Mouse (Mus musculus) E14TG2a.4 (cell line): ENCODE data around the gene Nfic.

Experiments used
- H3K27me3 ChIP-seq: 2 replicates; pipeline ENCODE4 v1.6.1; 2014; ENCODE audit warnings: low read length, control low read depth; ENCODE audit not compliant: insufficient read depth
- H3K36me3 ChIP-seq: 2 replicates; pipeline ENCODE4 v1.6.1; 2014; ENCODE audit warnings: low read length, control low read depth; ENCODE audit not compliant: insufficient read depth
- H3K4me1 ChIP-seq: replicated peaks from 2 replicates; pipeline ENCODE4 v1.6.1; 2014; ENCODE audit warnings: low read depth, low read length, control low read depth
- H3K4me3 ChIP-seq: replicated peaks from 2 replicates; pipeline ENCODE4 v1.5.1; 2014; ENCODE audit warnings: mild to moderate bottlenecking, low read length
- H3K9me3 ChIP-seq: 2 replicates; pipeline ENCODE4 v1.6.1; 2014; ENCODE audit warnings: low read length, control low read depth
- CTCF ChIP-seq: conservative IDR thresholded peaks from 2 replicates; pipeline ENCODE4 v1.5.1; 2014; ENCODE audit warnings: low read length
- NANOG ChIP-seq: IDR thresholded peaks from 2 replicates; pipeline ENCODE4 v1.6.1; 2014; ENCODE audit warnings: borderline replicate concordance, low read length, mixed read lengths
- POU5F1 ChIP-seq: IDR thresholded peaks from 2 replicates; pipeline ENCODE4 v1.6.1; 2014; ENCODE audit warnings: low read length, borderline replicate concordance

Gene Nfic

DNA sequence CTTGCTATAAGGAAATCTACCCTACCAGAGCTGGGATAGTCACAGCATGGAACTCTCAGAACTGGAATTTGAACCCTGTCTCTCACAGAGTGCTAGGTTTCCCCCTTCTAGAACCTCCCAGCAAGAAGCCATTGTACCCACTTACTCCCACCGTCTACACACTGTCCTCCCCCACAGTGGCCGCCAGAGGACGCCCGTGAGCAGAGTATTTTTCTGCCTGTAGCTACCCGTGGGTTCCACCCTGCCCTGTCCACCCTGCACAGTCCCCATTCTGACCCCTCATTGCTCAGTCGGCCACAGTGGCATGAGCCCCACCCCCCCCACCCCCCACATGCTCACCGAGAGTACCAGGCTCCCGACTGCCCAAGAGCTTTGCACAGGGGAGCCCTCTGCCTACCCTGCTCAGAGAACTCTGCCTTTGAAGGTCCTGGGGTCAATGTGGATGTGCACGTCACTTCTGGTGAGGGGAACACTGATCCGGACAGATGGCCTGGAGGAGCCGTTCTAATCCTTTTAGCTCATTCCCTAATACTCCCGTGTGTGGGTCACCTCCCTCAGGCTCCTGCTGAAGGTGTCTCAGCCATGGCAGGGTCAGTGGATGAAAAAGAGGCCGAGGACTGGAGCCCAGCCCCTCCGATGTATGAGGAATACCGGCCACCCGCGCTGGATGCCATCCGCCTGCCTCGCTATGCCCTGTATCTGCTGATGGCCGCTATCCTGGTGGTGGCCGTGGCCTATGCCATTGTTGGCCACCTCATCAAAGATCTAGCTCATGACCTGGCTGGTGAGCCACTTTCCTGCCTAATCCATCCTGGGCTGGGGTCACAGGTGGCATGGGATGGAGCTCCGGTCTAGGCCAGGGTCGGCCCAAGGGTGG, 65.4 kb downstream of the Nfic start:
- peak overlapping the region; percentile 20; the same call in 1 of the 2 replicates for H3K4me3 ChIP-seq

GRCm38 (mm10) chr10:81389373-81389772, 66.1 kb downstream of the Nfic start:
- Histone ChIP-seq H3K27me3 (no peaks in the 10 kb centered on the region), H3K4me3 (no peak overlapping the region), H3K36me3 (peaks cover 65% of the 10 kb centered on the region), H3K4me1 (peaks cover 82% of the 10 kb centered on the region), H3K9me3 (no peaks in the 10 kb centered on the region)
- no peak for TF ChIP-seq POU5F1
- no peak for TF ChIP-seq NANOG
- TF ChIP-seq CTCF: no peak

More for the DNA sequence above, 65.4 kb downstream of the Nfic start:
- Histone ChIP-seq H3K27me3 (no peaks in the 10 kb centered on the region), H3K9me3 (no peaks in the 10 kb centered on the region), H3K4me1 (peaks cover 83% of the 10 kb centered on the region), H3K36me3 (peaks cover 65% of the 10 kb centered on the region)
- TF ChIP-seq CTCF: peak; percentile 98
- no peak for TF ChIP-seq POU5F1
- TF ChIP-seq NANOG: no peak

GRCm38 (mm10) chr10:81388505-81389055, 66.9 kb downstream of the Nfic start, which contains the start of gene Gm48552:
Gene Gm48552 (plus strand): TSS chr10:81389005.
- no peak for TF ChIP-seq POU5F1
- no peak for TF ChIP-seq NANOG
- TF ChIP-seq CTCF: no peak
- H3K36me3 ChIP-seq: peaks cover 65% of the 10 kb centered on the region

DNA sequence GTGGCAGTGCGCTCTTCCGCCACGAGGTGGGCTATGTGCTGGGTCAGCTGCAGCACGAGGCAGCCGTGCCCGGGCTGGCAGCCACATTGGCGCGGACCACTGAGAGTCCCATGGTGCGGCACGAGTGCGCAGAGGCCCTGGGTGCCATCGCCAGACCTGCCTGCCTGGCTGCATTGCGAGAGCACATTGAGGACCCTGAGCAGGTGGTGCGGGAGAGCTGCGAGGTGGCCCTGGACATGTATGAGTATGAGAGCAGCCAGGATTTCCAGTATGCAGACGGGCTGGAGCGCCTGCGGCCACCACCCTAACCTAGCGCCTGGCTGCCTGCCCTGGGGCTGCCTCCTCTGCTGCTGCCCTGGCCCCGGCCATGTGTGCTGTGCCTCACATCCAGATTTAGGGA, 67.7 kb downstream of the Nfic start:
- H3K4me1 ChIP-seq: peaks cover 68% of the 10 kb centered on the region
- no peaks in the 10 kb centered on the region for H3K9me3 ChIP-seq
- TF ChIP-seq CTCF: no peak
- no peak for TF ChIP-seq POU5F1
- TF ChIP-seq NANOG: no peak
- peaks cover 65% of the 10 kb centered on the region for H3K36me3 ChIP-seq
- no peak overlapping the region; the same call in 1 of the 2 replicates for H3K4me3 ChIP-seq
- H3K27me3 ChIP-seq: no peaks in the 10 kb centered on the region

More at GRCm38 (mm10) chr10:81388505-81389055, 66.9 kb downstream of the Nfic start, which contains the start of gene Gm48552:
- no peaks in the 10 kb centered on the region for H3K9me3 ChIP-seq
- H3K4me1 ChIP-seq: peaks cover 76% of the 10 kb centered on the region
- H3K4me3 ChIP-seq: no peak within 1 kb of the TSS
- H3K27me3 ChIP-seq: no peaks in the 10 kb centered on the region

DNA sequence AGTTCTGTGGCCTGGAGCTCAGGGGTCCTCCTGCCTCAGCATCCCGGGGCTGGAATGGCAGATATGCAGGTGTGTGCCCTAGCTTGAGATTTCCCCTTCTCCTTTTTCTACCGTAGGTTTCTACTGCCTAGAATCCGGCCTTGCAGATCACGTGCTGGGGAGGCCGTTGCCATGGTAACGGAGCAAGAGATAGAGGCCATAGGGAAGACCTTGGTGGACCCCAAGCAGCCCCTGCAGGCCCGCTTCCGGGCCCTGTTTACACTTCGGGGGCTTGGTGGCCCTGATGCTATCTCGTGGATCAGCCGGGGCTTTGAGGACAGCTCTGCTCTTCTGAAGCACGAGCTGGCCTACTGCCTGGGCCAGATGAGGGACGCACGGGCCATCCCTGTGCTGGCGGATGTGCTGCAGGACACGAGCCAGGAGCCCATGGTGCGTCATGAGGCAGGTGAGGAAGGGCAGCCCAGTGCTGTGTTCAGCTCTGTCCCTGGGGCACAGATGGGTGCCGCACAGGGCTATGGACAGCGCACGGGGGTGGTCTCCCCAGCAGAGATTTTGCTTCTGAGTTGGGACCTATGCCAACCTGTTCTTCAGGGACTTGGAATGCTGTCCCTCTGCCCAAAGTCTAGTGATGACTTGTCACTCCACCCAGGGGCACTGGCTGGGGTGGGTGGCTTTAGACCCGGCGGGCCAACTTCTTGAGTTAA, 69.7 kb downstream of the Nfic start:
- H3K9me3 ChIP-seq: no peaks in the 10 kb centered on the region
- H3K36me3 ChIP-seq: peaks cover 55% of the 10 kb centered on the region
- peak overlapping the region; percentile 100 for H3K4me3 ChIP-seq
- no peaks in the 10 kb centered on the region for H3K27me3 ChIP-seq
- TF ChIP-seq CTCF (no peak), NANOG (no peak), POU5F1 (no peak)
- H3K4me1 ChIP-seq: peaks cover 72% of the 10 kb centered on the region

DNA sequence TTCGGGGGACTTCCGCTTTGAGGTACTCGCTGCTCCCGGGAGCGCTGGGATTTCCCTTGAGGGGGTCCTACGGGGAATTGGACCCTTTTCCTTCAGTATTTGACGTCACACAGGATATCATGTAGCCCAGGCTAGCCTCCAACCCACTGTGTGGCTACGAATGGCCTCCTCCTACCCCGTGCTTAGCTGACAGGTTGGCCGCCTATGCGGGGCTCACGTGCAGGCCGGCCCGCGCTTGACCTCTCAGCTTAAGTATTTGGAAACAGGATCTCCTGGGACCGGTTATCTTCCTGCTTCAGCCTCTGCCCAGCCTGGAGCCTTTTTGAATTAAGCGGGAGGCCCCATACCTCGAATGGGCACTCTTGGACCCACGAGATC, 70.8 kb downstream of the Nfic start:
- H3K27me3 ChIP-seq: no peaks in the 10 kb centered on the region
- peak overlapping the region; percentile 100 for H3K4me3 ChIP-seq
- no peaks in the 10 kb centered on the region for H3K9me3 ChIP-seq
- H3K36me3 ChIP-seq: peaks cover 46% of the 10 kb centered on the region
- peaks cover 71% of the 10 kb centered on the region for H3K4me1 ChIP-seq
- TF ChIP-seq CTCF (no peak), NANOG (no peak), POU5F1 (no peak)

DNA sequence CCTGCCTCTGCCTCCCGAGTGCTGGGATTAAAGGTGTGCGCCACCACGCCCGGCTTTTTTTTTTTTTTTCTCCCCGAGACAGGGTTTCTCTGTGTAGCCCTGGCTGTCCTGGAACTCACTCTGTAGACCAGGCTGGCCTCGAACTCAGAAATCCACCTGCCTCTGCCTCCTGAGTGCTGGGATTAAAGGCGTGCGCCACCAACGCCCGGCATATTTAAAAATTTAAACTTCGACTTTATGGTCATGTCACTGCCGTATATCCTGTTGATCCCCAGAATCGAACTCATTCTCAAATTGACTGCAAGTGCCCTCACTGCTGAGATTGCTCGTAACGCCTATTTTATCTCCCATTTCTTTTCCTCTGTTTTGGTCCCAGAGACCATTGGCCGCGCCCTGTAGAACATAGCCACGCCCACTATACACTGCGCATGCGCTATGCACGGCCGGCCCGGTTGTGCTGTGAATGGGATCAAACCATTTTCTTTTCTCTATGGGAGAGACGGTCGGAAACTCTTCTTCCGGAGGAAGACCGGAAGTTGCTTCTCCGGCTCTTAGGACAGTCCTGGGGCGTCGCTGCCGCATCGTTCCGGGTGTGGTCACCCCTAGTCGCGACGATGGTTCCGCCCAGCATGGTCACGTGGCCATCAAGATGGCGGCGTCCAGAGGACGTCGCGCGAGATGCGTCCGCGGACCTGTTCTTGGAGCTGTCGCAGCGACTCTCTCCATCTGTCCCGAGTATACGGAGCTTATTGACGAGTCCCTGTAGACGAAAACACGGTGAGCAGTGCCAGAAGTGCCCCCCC, 71.4 kb downstream of the Nfic start, which contains the start of the genes Dohh and Gm48551:
Dohh (plus strand) TSS at position 627 of the 803 bp plus-strand sequence.
Gm48551 (plus strand) TSS at position 665 of the 803 bp plus-strand sequence.
- H3K9me3 ChIP-seq: no peaks in the 10 kb centered on the region
- peak within 1 kb of the TSS; percentile 100 for H3K4me3 ChIP-seq
- H3K36me3 ChIP-seq: peaks cover 40% of the 10 kb centered on the region
- H3K4me1 ChIP-seq: peaks cover 71% of the 10 kb centered on the region
- no peaks in the 10 kb centered on the region for H3K27me3 ChIP-seq
- TF ChIP-seq NANOG: no peak
- no peak for TF ChIP-seq CTCF
- no peak for TF ChIP-seq POU5F1

DNA sequence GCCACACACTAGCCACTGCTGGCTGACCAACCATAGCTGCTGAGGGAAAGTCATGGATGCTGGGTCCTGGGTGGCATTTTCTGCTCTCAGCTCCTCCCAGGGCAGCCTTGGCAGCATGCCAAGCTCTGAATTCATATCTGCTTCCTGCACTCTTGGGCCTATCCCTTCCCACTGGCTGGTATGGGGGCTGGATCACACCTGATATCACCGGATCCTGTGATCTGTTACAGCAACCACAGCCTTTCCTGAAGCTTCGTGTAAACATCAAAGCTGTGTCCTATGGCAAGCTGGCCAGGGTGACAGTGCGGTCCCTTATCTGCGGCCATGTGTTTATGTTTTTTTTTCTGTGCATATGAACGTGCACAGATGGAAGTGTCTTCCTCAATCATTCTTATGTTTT, 73.4 kb downstream of the Nfic start:
- Histone ChIP-seq H3K9me3 (no peaks in the 10 kb centered on the region), H3K27me3 (no peaks in the 10 kb centered on the region), H3K4me3 (no peak overlapping the region), H3K4me1 (peaks cover 60% of the 10 kb centered on the region), H3K36me3 (peaks cover 26% of the 10 kb centered on the region)
- no peak for TF ChIP-seq POU5F1
- TF ChIP-seq NANOG: no peak
- no peak for TF ChIP-seq CTCF
